Mouse (Mus musculus): ENCODE results near the gene Slc35f3. TPM values are rescaled to one million over a fixed set of nuclear protein-coding genes. Genes with fewer than 3 reads are reported as not detected.

The Slc35f3 gene
- total RNA-seq, 2 experiments from 2014 or later = 0.33 TPM; not detected in 1

- DNase-seq (ENCODE audit: low spot score) = no peak
Measured at GRCm38 (mm10) chr8:126327786-126328185, 29.4 kb downstream of the Slc35f3 start.

- no peak for DNase-seq (ENCODE audit: low spot score)
Measured at GRCm38 (mm10) chr8:126338864-126339263, 40.5 kb downstream of the Slc35f3 start.

- DNase-seq (ENCODE audit: low spot score) = no peak
Measured at GRCm38 (mm10) chr8:126339357-126339756, 41.0 kb downstream of the Slc35f3 start.

- no peak for DNase-seq (ENCODE audit: low spot score)
Measured at GRCm38 (mm10) chr8:126341200-126341599, 42.8 kb downstream of the Slc35f3 start.

DNA sequence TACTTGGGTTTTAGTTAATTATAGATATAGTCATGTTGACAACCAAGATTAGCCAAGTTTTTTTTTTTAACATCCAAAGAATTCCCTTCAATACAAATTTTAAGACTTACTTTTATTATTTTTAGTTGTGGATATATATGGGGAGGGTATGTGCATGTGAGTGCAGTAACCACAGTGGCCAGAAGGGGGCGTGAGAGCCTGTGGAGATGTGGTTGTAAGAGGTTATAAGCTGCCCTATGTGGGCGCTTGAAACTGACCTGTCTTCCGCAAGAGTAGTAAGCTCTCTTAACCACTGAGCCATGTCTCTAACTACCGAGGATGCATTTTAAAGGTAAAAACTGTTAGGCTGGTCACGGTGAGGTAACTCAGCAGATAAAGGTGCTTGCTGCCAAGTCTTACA lies 45.1 kb downstream of the Slc35f3 start:
- DNase-seq (ENCODE audit: low spot score) = no peak

DNA sequence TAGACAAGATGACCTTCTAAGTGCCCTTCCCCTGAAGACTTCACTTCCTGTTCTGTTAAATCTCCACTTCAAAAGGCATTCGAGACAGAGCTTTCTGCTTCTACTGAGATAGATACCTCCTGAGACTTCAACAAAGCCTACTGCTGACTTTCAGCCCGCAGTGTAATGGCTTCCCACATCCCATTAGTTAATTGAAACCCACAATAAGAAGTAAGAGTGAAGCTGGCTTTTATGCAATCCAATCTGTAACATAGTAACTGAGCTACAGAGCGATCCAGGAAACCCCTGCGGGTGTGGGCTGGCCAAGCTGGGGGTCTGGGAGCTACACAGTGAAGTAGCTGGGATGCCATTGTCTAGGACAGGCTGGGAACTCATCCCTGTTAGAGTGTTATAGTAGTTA lies 46.7 kb downstream of the Slc35f3 start:
- no peak for DNase-seq (ENCODE audit: low spot score)

DNA sequence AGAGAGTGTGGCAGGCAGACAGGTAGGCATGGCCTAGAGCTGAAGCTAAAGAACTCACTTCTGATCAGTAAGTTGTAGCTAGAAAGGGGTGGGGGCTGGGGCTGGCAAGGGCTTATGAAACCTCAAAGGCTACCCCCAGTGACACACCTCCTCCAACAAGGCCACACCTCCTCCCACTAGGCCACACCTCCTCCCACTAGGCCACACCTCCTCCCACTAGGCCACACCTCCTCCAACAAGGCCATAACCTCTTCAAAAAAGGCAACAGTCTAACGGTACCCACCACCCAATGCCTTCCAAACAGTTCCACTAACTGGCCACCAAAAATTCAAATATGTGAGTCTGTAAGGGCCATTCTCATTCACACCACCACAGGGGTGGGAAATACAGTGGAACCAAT lies 54.9 kb downstream of the Slc35f3 start:
- DNase-seq (ENCODE audit: low spot score) = no peak

DNA sequence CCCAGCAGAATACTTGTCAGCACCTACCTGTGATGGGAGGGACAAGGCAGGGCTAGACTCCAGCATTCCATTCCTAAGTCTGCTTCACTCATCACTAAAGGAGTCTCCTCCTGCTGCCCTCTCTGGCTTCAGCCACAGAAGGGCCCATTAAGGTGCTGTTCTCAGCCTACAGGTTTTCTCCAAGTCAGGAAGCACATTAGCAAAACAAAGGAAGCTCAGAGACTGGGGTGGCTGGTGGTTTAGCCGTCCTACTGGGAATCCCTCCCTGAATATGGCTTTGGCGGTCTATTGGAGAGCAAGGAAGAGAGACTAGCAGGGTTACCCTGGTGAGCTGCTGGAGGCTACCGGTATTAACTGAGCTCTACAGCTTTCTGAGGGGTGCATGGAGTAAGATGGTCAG lies 59.6 kb downstream of the Slc35f3 start:
- no peak for DNase-seq (ENCODE audit: low spot score)

DNA sequence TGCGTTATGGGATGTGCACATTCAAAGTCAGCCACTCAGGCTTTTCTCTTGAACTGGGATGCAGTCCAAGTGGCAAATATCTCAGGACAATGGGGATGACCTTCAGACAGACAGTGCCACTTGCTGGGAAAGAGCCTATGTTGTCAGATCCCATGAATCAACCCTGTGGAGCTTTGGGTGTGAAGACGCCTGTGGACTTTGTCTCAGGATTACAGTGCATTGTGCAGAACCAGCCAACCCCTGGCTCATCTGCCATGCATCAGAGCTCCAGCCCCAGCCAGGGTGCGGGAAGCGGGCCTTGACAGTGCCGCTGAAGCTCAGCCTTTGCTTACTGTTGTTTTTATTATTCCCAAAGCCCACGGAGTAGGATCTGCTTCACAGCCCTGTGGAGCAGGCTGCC lies 60.9 kb downstream of the Slc35f3 start:
- no peak for DNase-seq (ENCODE audit: low spot score)

GRCm38 (mm10) chr8:126360106-126360505 lies 61.7 kb downstream of the Slc35f3 start:
- no peak for DNase-seq (ENCODE audit: low spot score)

- no peak for DNase-seq (ENCODE audit: low spot score)
Measured at GRCm38 (mm10) chr8:126360701-126361100, 62.3 kb downstream of the Slc35f3 start.

DNA sequence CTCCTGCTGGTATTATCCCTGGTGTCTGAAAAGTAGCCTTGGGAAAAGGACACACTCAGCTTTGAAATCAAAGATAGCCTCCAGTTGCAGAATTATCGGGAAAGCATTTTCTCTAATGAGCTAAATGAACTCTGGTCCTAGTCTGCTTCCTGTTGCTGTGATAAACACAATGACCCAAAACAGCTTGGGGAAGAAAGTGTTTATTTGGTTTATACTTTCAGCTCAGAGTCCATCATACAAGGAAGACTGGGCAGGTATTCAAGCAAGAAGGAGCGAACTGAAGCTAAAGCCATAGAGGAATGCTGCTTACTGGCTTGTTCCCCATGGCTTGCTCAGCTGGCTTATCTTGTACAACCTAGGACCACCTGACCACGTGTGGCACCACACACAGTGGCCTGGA lies 67.9 kb downstream of the Slc35f3 start:
- DNase-seq (ENCODE audit: low spot score) = no peak

GRCm38 (mm10) chr8:126368349-126369054 lies 70.1 kb downstream of the Slc35f3 start:
- no peak for DNase-seq (ENCODE audit: low spot score)

DNA sequence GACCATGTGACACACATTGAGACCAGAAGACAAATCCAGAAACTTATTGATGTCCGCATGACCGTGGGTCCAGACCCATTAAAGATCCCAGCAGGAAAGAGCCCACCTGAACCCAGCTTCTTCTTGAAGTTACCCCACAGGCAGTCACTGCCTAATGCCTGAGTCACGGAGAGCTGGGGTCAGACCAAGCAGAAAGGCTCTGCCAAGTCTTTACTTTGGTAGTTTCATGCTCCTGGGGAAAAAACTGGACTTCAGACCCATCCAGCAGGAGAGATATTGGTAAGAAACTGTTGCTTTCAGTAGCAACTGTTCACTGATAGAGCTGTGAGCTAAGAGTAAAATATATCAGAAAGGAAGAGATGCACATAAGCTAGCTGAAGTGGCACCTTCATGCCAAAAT lies 73.5 kb downstream of the Slc35f3 start:
- DNase-seq (ENCODE audit: low spot score) = no peak

- no peak for DNase-seq (ENCODE audit: low spot score)
Measured at GRCm38 (mm10) chr8:126379580-126379979, 81.2 kb downstream of the Slc35f3 start.

- DNase-seq (ENCODE audit: low spot score) = no peak
Measured at GRCm38 (mm10) chr8:126380141-126380540, 81.8 kb downstream of the Slc35f3 start.

DNA sequence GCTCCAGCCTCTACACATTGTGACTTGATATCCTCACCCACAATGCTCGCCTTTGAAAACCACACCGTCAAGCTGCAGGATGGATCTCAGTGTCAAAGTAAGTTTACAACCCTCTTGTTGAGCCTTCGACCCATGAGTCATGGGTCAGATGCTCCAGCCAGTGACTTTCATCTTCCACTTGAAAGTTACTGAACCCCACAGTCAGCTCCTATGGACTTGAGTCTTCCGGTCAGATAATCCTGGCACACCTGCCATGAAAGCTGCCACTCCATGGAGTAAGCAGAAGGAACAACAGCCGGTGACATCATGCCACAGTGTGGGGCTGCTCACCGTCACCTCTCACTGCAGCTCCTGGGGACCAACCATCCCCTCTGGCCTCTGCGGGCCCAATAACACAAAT lies 82.9 kb downstream of the Slc35f3 start:
- no peak for DNase-seq (ENCODE audit: low spot score)

DNA sequence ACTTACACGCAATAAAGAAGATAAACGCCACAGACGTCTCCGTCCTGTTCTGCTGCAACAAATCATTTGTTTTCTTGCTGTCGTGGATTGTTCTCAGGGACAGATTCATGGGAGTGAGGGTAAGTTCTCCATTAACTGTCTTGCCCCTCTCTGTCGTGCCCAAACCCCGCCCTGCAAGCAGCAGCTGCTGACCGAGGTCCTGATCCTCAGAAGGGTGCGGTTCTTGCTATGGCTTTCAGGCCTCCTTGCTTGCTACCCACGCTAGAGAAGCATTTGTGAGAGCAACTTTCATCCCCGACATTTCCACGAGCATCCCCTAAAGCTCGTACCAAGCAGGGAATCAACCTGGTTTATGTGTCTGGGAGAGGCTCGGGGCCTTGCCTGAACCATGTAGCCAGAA lies 83.9 kb downstream of the Slc35f3 start:
- DNase-seq (ENCODE audit: low spot score) = no peak

GRCm38 (mm10) chr8:126382749-126383148 lies 84.4 kb downstream of the Slc35f3 start:
- DNase-seq (ENCODE audit: low spot score) = no peak

GRCm38 (mm10) chr8:126387566-126387965 lies 89.2 kb downstream of the Slc35f3 start:
- DNase-seq (ENCODE audit: low spot score) = no peak

GRCm38 (mm10) chr8:126391541-126391940 lies 93.2 kb downstream of the Slc35f3 start:
- no peak for DNase-seq (ENCODE audit: low spot score)

DNA sequence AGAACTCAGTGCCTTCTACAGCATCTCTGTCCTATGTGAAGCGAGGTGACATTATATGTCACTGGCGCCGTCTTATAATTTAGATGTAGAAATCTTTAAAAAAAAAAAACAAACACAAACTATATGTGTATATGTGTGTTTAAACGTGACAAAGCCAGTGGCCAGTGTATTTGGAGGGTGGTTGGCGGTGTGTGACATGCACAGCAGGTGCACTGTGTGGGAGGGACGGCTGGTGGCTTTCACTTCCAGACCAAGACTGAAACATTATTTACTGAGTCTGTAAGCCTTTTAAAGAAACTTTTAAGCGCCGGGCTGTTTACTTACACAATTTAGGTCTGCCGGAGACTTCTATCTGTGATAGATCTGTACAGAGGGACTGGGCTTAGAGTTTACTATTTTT lies 97.0 kb downstream of the Slc35f3 start:
- no peak for DNase-seq (ENCODE audit: low spot score)

GRCm38 (mm10) chr8:126395917-126396316 lies 97.6 kb downstream of the Slc35f3 start:
- DNase-seq (ENCODE audit: low spot score) = no peak

- DNase-seq (ENCODE audit: low spot score) = no peak
Measured at GRCm38 (mm10) chr8:126398349-126398748, 100.0 kb downstream of the Slc35f3 start.

Measured in gastrocnemius, adult 18-20 months (tissue).